Comparison of ENCODE assay signal across 12 mouse cellular contexts in the genomic region with DNA sequence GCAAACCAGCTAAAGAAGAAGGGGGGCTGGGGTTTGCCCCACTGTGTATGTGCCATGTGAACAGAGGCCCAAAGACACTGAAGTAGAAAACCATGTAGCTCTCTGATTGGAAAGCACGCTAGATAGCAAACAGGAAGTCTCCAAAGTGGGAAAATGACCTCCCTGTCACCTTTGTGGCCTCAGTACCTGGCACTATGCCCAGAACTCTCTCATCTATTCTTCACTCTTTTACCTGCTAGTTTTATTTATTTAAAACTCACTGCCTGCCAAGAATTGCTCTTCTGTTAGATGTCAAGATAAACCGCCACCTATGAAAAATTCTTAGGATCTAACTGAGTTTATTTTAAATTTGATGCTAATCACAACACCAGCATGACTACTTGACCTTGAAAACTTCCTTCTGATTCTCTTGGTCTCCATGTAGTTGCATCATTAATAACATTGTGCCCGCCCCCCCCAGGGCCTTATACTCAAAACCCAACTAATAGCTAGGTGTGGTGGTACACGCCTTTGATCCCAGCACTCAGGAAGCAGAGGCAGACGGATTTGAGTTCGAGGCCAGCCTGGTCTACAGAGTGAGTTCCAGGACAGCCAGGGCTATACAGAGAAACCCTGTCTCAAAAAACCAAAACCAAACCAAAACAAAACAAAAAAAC. TPM values are rescaled to one million over a fixed set of nuclear protein-coding genes. Genes with fewer than 3 reads are reported as not detected.
DNase-seq lines count a peak whose midpoint lies in the region; ATAC-seq and TF ChIP-seq lines count a peak whose summit lies in the region.
"Had no signal": no experiment of that assay in that cellular context is flagged by ENCODE, and none has a peak within 500 bp of the region (broad histone marks: within the 10 kb centered on the region; RNA-seq: fewer than 3 reads in every experiment).

No protein-coding gene starts in this region.

- H3K4me3 ChIP-seq in liver, adult 2 months (ENCODE audit: insufficient read depth, low read depth, low read length) = no peak overlapping the region
- no peak overlapping the region for H3K4me3 ChIP-seq in liver, embryonic 11.5 days (ENCODE audit: low read depth, low read length)
- no peak overlapping the region for H3K4me3 ChIP-seq in heart, embryonic 15.5 days
- H3K4me3 ChIP-seq: hindbrain, embryonic 15.5 days; limb, embryonic 12.5 days had no signal

- peaks cover 8% of the 10 kb centered on the region for H3K4me1 ChIP-seq in liver, adult 2 months (ENCODE audit: control insufficient read depth, insufficient read depth, low read length)
- H3K4me1 ChIP-seq in liver, embryonic 11.5 days (replicated peaks; ENCODE audit: control insufficient read depth, insufficient read depth, low read length) = no peaks in the 10 kb centered on the region
- H3K4me1 ChIP-seq in heart, embryonic 15.5 days (replicated peaks) = peaks cover 9% of the 10 kb centered on the region
- H3K4me1 ChIP-seq: hindbrain, embryonic 15.5 days; limb, embryonic 12.5 days had no signal

- peaks cover 9% of the 10 kb centered on the region; the same call in 1 of the 2 replicates for H3K36me3 ChIP-seq in liver, adult 2 months (ENCODE audit: control insufficient read depth, insufficient read depth, low read length)
- no peaks in the 10 kb centered on the region for H3K36me3 ChIP-seq in liver, embryonic 11.5 days (ENCODE audit: control insufficient read depth, insufficient read depth, low read length)
- H3K36me3 ChIP-seq in heart, embryonic 15.5 days = no peaks in the 10 kb centered on the region
- H3K36me3 ChIP-seq: hindbrain, embryonic 15.5 days; limb, embryonic 12.5 days had no signal

- no peaks in the 10 kb centered on the region for H3K27me3 ChIP-seq in liver, adult 2 months (ENCODE audit: control insufficient read depth, insufficient read depth, low read length)
- H3K27me3 ChIP-seq in liver, embryonic 11.5 days (replicated peaks; ENCODE audit: control insufficient read depth, insufficient read depth, low read length) = no peaks in the 10 kb centered on the region
- H3K27me3 ChIP-seq in heart, embryonic 15.5 days = no peaks in the 10 kb centered on the region
- H3K27me3 ChIP-seq: hindbrain, embryonic 15.5 days; limb, embryonic 12.5 days had no signal

- WGBS in liver, adult 2 months = 34% methylated on average over 6 of the region's 6 CpGs
- 85% methylated on average over 6 of the region's 6 CpGs for WGBS in liver, embryonic 11.5 days
- 67% methylated on average over 6 of the region's 6 CpGs for WGBS in heart, embryonic 15.5 days

- TF ChIP-seq CTCF in liver, adult 2 months (IDR thresholded peaks at IDR 0.05; ENCODE audit: low read depth, low read length) = no peak

- DNase-seq in liver, adult 2 months (ENCODE audit: extremely low read depth, low read depth, low spot score) = peak; percentile 93
- no peak for DNase-seq in liver, embryonic 11.5 days (ENCODE audit: low spot score)
- peak; percentile 62 for DNase-seq in kidney, postnatal 10 days
- DNase-seq in naive thymus-derived CD4-positive, alpha-beta T cell, adult 2 months (ENCODE audit: low read depth) = peak; percentile 10
- DNase-seq in left cerebral cortex, adult 18-20 months (ENCODE audit: low spot score in 2 of 2) = no peak
- no peak for DNase-seq in cerebellum, adult 11 months
- no peak for DNase-seq in spleen, postnatal 14 days (ENCODE audit: low spot score in 2 of 2)
- DNase-seq: thymus, postnatal 14 days had no signal

- H3K4me2 ChIP-seq in liver, embryonic 11.5 days = no peak overlapping the region
- no peak overlapping the region for H3K4me2 ChIP-seq in heart, embryonic 15.5 days
- H3K4me2 ChIP-seq: hindbrain, embryonic 15.5 days; limb, embryonic 12.5 days had no signal

- H3K9ac ChIP-seq in liver, adult 2 months (ENCODE audit: low read depth, low read length) = no peak overlapping the region
- H3K9ac ChIP-seq in liver, embryonic 11.5 days (ENCODE audit: low read depth, low read length) = no peak overlapping the region
- no peak overlapping the region for H3K9ac ChIP-seq in heart, embryonic 15.5 days
- H3K9ac ChIP-seq: hindbrain, embryonic 15.5 days; limb, embryonic 12.5 days had no signal

- H3K79me2 ChIP-seq in liver, adult 2 months (ENCODE audit: control insufficient read depth, insufficient read depth, low read length) = no peaks in the 10 kb centered on the region; the same call in 1 of the 2 replicates

- no peaks in the 10 kb centered on the region for H3K9me3 ChIP-seq in liver, embryonic 11.5 days (ENCODE audit: control insufficient read depth, low read length)
- no peaks in the 10 kb centered on the region for H3K9me3 ChIP-seq in heart, embryonic 15.5 days (replicated peaks)
- H3K9me3 ChIP-seq: hindbrain, embryonic 15.5 days; limb, embryonic 12.5 days had no signal

- no peak for TF ChIP-seq POLR2A in liver, adult 2 months (IDR thresholded peaks at IDR 0.05; ENCODE audit: extremely low read depth, insufficient read depth, low read length)

- no peak for ATAC-seq in liver, embryonic 11.5 days (replicated peaks; ENCODE audit: low FRiP score)
- ATAC-seq in heart, embryonic 15.5 days (replicated peaks; ENCODE audit: insufficient number of reproducible peaks, insufficient read depth, low FRiP score, low read depth) = peak; percentile 84
- ATAC-seq: forebrain, embryonic 14.5 days had no signal

- H3K27ac ChIP-seq in liver, adult 2 months (replicated peaks; ENCODE audit: insufficient read depth, low read depth, low read length) = no peak overlapping the region; the same call in 1 of the 2 replicates
- no peak overlapping the region for H3K27ac ChIP-seq in liver, embryonic 11.5 days (ENCODE audit: low read depth, low read length)
- peak overlapping the region; percentile 24; the same call in 1 of the 2 replicates for H3K27ac ChIP-seq in heart, embryonic 15.5 days
- H3K27ac ChIP-seq: hindbrain, embryonic 15.5 days; limb, embryonic 12.5 days had no signal

RNA-seq across cellular contexts. Expression of a gene that starts 31.8 kb away (rescaled TPM):
- total RNA-seq in liver, adult 2 months (2014; rRNA removed) = 59.7 and 78.2 TPM in 2 replicates
- 12.1 and 13.4 TPM in 2 replicates for polyA plus RNA-seq in liver, adult 2 months (2012; rRNA removed)
- polyA plus RNA-seq in liver, embryonic 11.5 days (2014; fragmentation: Nextera tagmentation; extraction: Ambion mirVana) = 1.7 and 1.9 TPM in 2 replicates
- 10.2 and 11.5 TPM in 2 replicates for polyA plus RNA-seq in heart, embryonic 15.5 days (2015; fragmentation: Nextera tagmentation; extraction: Ambion mirVana)
- total RNA-seq in left cerebral cortex, adult 18-20 months (2021) = 1 to 10 TPM; 5.7 to 6.0 TPM

Comparison
In these comparisons a context has a peak if more than half of its experiments do, and no peak if none do; other contexts are left out.
1. DNase-seq: peak in liver, adult 2 months (single experiment), kidney, postnatal 10 days (single experiment) and naive thymus-derived CD4-positive, alpha-beta T cell, adult 2 months (single experiment); none in liver, embryonic 11.5 days (single experiment), left cerebral cortex, adult 18-20 months (0 of 2), cerebellum, adult 11 months (single experiment) and spleen, postnatal 14 days (0 of 2).